Mouse (Mus musculus) forebrain, postnatal 0 days (tissue): ENCODE data around the gene Gpbar1. TPM values are rescaled to one million over a fixed set of nuclear protein-coding genes. Genes with fewer than 3 reads are reported as not detected.

ENCODE experiments used
- ATAC-seq: fragments of 200-750 bp; cut with Nextera tagmentation; 2 replicates; pipeline ENCODE4 v1.8.0; 2017; ENCODE audit warnings: mild to moderate bottlenecking, moderate library complexity
- DNase-seq: peaks from one replicate; pipeline ENCODE4 v3.0.0-alpha.2; 2015
- H3K27ac ChIP-seq: fragments of 300-500 bp; sonication (generic); 2 replicates; pipeline ENCODE4 v1.5.1; 2014; ENCODE audit warnings: low read depth, mild to moderate bottlenecking, antibody characterized with exemption, low read length, moderate library complexity, mixed read lengths
- H3K27me3 ChIP-seq: fragments of 300-500 bp; sonication (generic); 2 replicates; pipeline ENCODE4 v1.6.1; 2014; ENCODE audit warnings: mild to moderate bottlenecking, low read length, mixed read lengths; ENCODE audit not compliant: insufficient read depth
- H3K36me3 ChIP-seq: fragments of 300-500 bp; sonication (generic); 2 replicates; pipeline ENCODE4 v1.6.1; 2014; ENCODE audit warnings: mild to moderate bottlenecking, moderate library complexity; ENCODE audit not compliant: insufficient read depth
- H3K4me1 ChIP-seq: fragments of 300-500 bp; sonication (generic); 2 replicates; pipeline ENCODE4 v1.6.1; 2014; ENCODE audit warnings: antibody characterized with exemption; ENCODE audit not compliant: insufficient read depth
- H3K4me2 ChIP-seq: fragments of 300-500 bp; sonication (generic); 2 replicates; pipeline ENCODE4 v1.6.1; 2014; ENCODE audit warnings: low read depth, mild to moderate bottlenecking, moderate library complexity
- H3K4me3 ChIP-seq: fragments of 300-500 bp; sonication (generic); 2 replicates; pipeline ENCODE4 v1.5.1; 2014; ENCODE audit warnings: low read depth, low read length, mixed read lengths
- H3K9ac ChIP-seq: fragments of 300-500 bp; sonication (generic); 2 replicates; pipeline ENCODE4 v1.6.1; 2014; ENCODE audit warnings: mild to moderate bottlenecking
- H3K9me3 ChIP-seq: fragments of 300-500 bp; sonication (generic); 2 replicates; pipeline ENCODE4 v1.6.1; 2016; ENCODE audit warnings: low read length
- CTCF ChIP-seq: sonication (generic); IDR thresholded peaks from 2 replicates; pipeline ENCODE4 v1.5.1; 2016; ENCODE audit warnings: antibody characterized with exemption, control low read depth, low read depth
- WGBS: fragments of 180-500 bp; shearing (Covaris S2); extraction: QIAGEN DNeasy Blood & Tissue Kit; methylation state at CpG from one replicate; pipeline ENCODE4 v1.1.7; 2014; 5-methylcytosine and 5-hydroxymethylcytosine counted together
- polyA plus RNA-seq: library from polyadenylated mRNA; unstranded; fragments of >200 nt; fragmentation: Nextera tagmentation; extraction: Ambion mirVana; gene quantifications from 2 replicates; pipeline ENCODE4 v1.2.1, GENCODE M21; 2015
- total RNA-seq: library from RNA; depleted of rRNA; stranded (reverse); fragments of >200 nt; gene quantifications from 2 replicates; pipeline ENCODE4 v1.2.3, GENCODE M21; 2014

Gene Gpbar1
- total and polyA plus RNA-seq, 2 experiments from 2014 or later, result not detected

- Histone ChIP-seq H3K9ac (no peak overlapping the region), H3K36me3 (no peaks in the 10 kb centered on the region), H3K4me2 (no peak overlapping the region), H3K27me3 (peaks cover 5% of the 10 kb centered on the region; the same call in 1 of the 2 replicates), H3K27ac (no peak overlapping the region), H3K4me3 (no peak overlapping the region), H3K9me3 (no peaks in the 10 kb centered on the region), H3K4me1 (peaks cover 4% of the 10 kb centered on the region; the same call in 1 of the 2 replicates)
- no peak for ATAC-seq
- WGBS, result 83% methylated on average over 6 of the region's 6 CpGs
- no peak for DNase-seq
- TF ChIP-seq CTCF, result no peak
Observed at GRCm38 (mm10) chr1:74300347-74301110, 22.2 kb downstream of the Gpbar1 start.

DNA sequence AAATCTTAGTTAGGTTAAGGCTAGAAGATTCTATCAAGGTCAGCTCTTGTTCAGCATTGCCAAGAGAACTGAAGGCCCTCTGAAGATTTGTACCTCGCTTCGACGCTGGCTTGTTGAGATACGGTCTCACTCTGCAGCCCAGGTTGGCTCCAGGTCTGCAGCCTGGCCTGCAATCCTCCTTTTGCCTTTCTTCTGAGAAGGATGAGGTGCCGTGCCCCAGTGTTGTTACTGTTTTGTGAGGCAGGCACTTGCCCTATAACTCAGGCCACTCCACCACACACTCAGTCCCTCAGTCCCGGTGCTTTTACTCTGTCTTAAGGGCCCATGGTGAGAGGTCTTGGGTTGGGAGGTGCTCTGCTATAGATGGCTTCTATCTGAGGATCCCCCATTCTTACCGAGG lies 23.9 kb downstream of the Gpbar1 start:
- ATAC-seq (no peak), DNase-seq (no peak)
- TF ChIP-seq CTCF, result no peak
- Histone ChIP-seq H3K9ac (no peak overlapping the region), H3K4me2 (no peak overlapping the region), H3K4me3 (no peak overlapping the region), H3K9me3 (no peaks in the 10 kb centered on the region), H3K27ac (no peak overlapping the region), H3K36me3 (no peaks in the 10 kb centered on the region), H3K4me1 (peaks cover 4% of the 10 kb centered on the region; the same call in 1 of the 2 replicates), H3K27me3 (peaks cover 5% of the 10 kb centered on the region; the same call in 1 of the 2 replicates)
- WGBS, result 89% methylated on average over 7 of the region's 7 CpGs

- H3K4me2 ChIP-seq, result no peak overlapping the region
Observed at GRCm38 (mm10) chr1:74302835-74303234, 24.5 kb downstream of the Gpbar1 start.

DNA sequence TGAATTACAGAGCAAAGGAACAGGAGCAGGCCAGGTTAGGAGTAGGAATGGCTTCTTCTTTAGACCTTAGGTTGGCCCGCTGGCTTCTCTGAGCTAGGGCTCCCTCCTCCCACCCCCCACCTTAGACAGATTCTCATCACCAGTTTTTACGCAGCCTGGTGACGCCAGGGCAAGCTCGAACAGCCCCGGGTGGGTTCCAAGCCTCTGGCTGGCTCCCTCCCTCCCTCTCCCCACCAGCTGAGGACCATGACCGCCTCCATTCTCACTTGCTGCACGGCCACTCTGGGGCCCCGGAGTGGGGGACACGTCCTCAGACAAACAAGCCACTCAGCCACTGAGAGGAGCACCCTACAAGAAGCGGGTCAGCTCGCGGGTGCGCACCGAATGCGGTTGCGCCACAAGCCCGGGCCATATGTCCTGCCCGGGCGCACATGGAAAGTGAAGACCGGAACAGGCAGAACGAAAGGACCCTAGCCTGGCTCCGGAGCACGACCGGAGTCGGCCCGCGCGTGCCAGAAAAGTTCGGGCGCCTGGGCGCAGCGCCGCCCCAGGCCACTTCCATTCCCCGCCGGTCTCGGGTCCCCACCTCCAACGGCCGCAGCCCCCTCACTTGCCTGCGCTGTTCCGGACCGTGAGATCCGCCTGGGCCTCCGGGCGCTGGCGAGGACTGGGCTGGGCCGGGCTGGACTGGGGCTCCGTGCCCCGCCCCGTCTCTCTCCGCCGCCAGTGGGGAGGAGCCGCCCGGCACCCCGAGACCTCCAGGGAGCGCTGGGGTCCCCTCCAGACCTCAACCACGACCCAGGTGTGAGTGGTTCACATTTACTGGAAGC lies 25.4 kb downstream of the Gpbar1 start:
- peak; percentile 79 for ATAC-seq
- H3K4me3 ChIP-seq, result peak overlapping the region; percentile 42
- peak; percentile 17 for DNase-seq
- 2% methylated on average over 53 of the region's 56 CpGs for WGBS
- H3K4me2 ChIP-seq, result peak overlapping the region; percentile 81
- H3K9ac ChIP-seq, result peak overlapping the region; percentile 48
- H3K36me3 ChIP-seq, result no peaks in the 10 kb centered on the region
- peaks cover 5% of the 10 kb centered on the region; the same call in 1 of the 2 replicates for H3K27me3 ChIP-seq
- TF ChIP-seq CTCF, result no peak; the same call in 1 of the 2 replicates
- peaks cover 4% of the 10 kb centered on the region; the same call in 1 of the 2 replicates for H3K4me1 ChIP-seq
- H3K27ac ChIP-seq, result peak overlapping the region; percentile 45; the same call in 1 of the 2 replicates
- H3K9me3 ChIP-seq, result no peaks in the 10 kb centered on the region

More at GRCm38 (mm10) chr1:74302835-74303234, 24.5 kb downstream of the Gpbar1 start:
- Histone ChIP-seq H3K9ac (no peak overlapping the region), H3K9me3 (no peaks in the 10 kb centered on the region), H3K27me3 (peaks cover 5% of the 10 kb centered on the region; the same call in 1 of the 2 replicates), H3K4me3 (no peak overlapping the region), H3K27ac (no peak overlapping the region), H3K4me1 (peaks cover 4% of the 10 kb centered on the region; the same call in 1 of the 2 replicates), H3K36me3 (no peaks in the 10 kb centered on the region)
- no peak for ATAC-seq
- TF ChIP-seq CTCF, result no peak
- 81% methylated on average over 2 of the region's 2 CpGs for WGBS
- no peak for DNase-seq

DNA sequence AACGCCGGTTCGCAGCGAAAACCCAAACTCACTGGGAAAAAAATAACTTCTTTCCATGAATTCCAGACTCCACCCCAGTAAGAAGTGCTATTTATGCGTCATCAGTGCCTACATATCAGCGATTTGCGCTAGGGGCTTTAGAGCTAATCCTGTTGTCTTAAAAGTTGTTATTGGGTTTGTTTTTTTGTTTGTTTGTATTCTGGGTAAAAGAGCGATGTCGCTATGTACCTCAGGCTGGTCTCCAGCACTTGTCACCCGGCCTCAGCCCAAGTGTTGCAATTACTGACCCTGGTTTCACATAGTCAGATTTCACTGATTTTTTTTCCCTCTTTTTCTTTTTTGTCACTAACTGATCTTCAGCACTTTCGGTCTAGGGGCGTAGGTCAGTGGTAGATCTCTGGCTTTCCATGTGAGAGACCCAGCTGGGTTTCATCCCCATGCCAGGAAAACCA lies 26.0 kb downstream of the Gpbar1 start:
- Histone ChIP-seq H3K9me3 (no peaks in the 10 kb centered on the region), H3K36me3 (no peaks in the 10 kb centered on the region), H3K9ac (peak overlapping the region; percentile 48; the same call in 1 of the 2 replicates), H3K27ac (peak overlapping the region; percentile 45; the same call in 1 of the 2 replicates), H3K4me3 (peak overlapping the region; percentile 42), H3K4me2 (peak overlapping the region; percentile 81), H3K4me1 (peaks cover 4% of the 10 kb centered on the region; the same call in 1 of the 2 replicates), H3K27me3 (peaks cover 5% of the 10 kb centered on the region; the same call in 1 of the 2 replicates)
- DNase-seq (no peak), ATAC-seq (no peak)
- no peak for TF ChIP-seq CTCF
- 16% methylated on average over 12 of the region's 12 CpGs for WGBS

DNA sequence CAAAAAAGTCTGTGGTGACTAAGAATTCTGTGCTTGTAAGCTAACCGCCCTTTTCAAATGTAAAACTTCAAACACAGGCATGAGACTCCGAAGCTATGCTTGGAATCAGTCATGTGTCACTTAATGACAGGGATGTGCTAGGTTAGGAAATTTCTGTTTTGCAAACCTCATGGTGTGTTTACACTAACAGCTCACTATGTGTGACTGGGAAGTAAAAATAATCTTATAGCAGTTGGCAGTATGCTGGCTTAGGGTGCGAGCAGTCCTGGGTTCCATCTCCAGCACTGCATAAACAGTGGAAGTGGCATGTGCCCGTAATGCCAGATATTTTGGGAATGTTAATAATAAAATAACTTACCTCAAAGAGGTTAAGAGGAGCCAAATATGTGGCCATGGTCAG lies 26.6 kb downstream of the Gpbar1 start:
- DNase-seq, result no peak

More for the DNA sequence above, 26.6 kb downstream of the Gpbar1 start:
- no peak for ATAC-seq
- no peaks in the 10 kb centered on the region for H3K9me3 ChIP-seq
- H3K27me3 ChIP-seq, result peaks cover 5% of the 10 kb centered on the region; the same call in 1 of the 2 replicates
- no peak for TF ChIP-seq CTCF
- no peak overlapping the region for H3K9ac ChIP-seq
- no peaks in the 10 kb centered on the region for H3K36me3 ChIP-seq
- WGBS, result 71% methylated on average over 4 of the region's 4 CpGs
- H3K4me2 ChIP-seq, result no peak overlapping the region
- H3K27ac ChIP-seq, result no peak overlapping the region
- no peak overlapping the region for H3K4me3 ChIP-seq
- peaks cover 4% of the 10 kb centered on the region; the same call in 1 of the 2 replicates for H3K4me1 ChIP-seq
